Mouse (Mus musculus): ENCODE measurements around the gene Snurf. TPM values are rescaled to one million over a fixed set of nuclear protein-coding genes. Genes with fewer than 3 reads are reported as not detected.

Snurf gene
- polyA plus RNA-seq, 1 experiment from 2014 or later: 21.6 TPM

Other genes with a start within 250 kb of the Snurf start
- gene Gm38393, start within 50 bp of the Snurf start, polyA plus RNA-seq (2014; fragmentation: Nextera tagmentation; extraction: Ambion mirVana): 0.89 and 1.1 TPM in 2 replicates
- 40.1 and 42.6 TPM in 2 replicates for gene Snrpn, start 135.2 kb upstream of the Snurf start, polyA plus RNA-seq (2014; fragmentation: Nextera tagmentation; extraction: Ambion mirVana)